Mouse (Mus musculus) MN1 (cell line): ENCODE results near the gene Plppr5.

Experiments used
- DNase-seq: peaks from one replicate; pipeline ENCODE4 v3.0.0-alpha.2; 2016; ENCODE audit warnings: low spot score

The Plppr5 gene

DNA sequence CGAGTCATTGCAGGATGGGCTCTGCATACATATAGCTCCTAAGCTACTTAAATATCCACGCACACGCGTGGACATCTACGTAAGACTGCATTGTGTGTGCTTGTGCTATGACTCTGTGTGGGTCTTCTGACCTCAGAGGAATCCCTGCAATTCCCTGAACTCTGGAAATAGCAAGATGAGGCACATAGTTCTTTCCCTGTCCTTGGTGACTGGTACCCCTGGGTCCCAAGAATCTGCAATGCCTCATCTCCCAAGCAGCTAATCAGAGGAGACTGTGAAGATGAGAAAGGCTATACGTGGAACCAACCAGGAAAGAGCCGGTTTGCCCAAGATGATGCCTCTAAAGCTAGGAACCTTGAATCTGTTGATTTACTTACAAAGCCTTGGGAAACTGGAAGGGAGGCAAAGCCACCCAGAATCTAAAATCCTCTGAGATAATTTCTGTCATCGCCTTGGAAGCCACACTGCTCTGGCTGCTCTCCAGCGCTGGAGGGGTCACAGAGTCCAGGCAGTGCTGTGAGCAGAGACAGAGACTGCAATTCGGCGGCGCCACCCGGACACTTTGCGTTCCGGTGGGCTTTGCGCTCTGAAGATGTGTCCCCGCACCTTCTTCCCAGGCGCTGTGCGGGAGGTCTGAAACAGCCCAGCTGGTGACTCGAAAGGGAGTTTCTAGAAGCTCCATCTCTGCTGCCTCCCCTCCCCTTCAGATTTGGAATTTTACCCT lies at the start of gene Plppr5:
Plppr5 (plus strand) TSS at position 308 of the 724 bp plus-strand sequence.
- DNase-seq, result peak; percentile 35

DNA sequence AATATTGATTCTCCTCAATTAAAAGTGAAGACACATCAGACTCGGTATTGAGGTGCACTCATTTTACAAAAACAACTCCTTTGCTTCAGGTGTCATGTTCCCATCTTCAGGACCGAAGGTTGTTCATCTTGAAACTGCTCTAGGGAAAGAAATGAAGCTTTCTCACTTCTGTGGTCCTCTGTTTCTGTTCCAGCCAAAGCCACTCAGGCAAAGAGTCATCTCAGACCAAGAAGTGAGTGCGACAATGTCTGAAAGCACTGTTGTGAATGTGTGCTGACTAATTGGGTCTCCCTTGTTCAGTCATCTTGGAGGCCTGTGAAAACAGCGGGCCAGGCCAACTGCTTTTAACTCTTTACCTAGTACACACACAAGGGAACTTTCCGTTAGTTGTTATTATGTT lies 24.7 kb upstream of the Plppr5 start:
- DNase-seq, result no peak

DNA sequence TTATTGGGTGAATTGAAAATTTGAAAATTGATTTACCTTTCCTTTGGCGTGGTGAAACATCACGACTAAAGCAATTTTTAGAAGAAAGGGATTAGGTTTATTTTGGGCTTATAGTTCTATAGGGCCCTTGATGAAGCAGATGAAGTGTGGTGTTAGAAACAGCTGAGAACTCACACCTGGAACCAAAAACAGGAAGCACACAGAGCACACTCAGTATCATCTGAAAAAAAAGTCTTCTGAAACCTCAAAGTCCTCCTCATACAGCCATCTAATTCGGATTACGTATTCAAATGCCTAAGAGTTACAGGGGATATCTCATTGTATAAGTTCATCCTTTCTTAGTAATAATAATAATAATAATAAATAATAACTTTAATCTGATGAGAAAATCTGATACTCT lies 24.1 kb upstream of the Plppr5 start:
- DNase-seq, result no peak

DNA sequence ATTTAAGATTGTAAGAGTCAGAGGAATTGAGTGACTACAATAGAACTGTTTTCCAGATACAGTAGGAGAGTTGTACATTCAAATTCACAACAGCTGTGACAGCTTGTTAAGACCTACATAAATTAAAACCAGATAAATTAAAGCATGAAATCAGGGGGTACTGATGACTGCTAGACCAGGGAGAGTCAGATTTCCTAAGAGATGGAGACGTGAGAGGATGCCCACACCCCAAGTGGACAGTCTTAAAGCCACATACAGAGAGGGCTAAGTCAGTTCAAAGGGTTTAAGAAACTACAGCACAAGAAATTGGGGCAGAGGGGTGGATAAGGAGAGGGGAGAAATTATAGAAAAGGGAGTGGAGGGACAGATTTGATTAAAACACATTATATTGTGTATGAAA lies 17.7 kb upstream of the Plppr5 start:
- no peak for DNase-seq

DNA sequence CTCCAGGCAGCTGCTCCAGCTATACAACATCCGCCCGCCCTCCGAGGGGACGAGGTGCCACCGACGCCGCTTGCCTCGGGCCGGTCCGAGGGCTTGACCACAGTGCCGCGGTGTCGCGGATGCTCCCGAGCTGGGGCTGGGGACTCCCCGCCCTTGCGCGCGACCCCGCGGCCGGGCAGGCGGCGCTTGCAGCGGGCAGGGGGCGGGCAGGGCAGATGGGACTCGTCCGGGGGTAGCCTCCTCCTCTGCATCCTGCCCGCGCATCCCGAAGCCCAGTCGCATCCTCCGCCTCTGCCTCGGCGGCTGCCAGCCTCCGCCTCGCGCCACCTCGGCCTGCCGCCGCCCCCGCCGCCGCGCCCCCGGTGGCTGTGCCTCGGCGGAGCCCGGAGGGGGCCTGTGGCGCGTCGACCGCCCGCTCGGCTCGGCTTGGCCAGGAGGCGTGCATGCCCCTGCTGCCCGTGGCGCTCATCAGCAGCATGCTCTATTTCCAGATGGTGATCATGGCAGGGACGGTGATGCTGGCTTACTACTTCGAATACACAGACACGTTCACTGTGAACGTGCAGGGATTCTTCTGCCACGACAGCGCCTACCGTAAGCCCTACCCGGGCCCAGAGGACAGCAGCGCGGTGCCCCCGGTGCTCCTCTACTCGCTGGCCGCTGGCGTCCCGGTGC lies 754 bp downstream of the Plppr5 start:
- peak; percentile 53 for DNase-seq

DNA sequence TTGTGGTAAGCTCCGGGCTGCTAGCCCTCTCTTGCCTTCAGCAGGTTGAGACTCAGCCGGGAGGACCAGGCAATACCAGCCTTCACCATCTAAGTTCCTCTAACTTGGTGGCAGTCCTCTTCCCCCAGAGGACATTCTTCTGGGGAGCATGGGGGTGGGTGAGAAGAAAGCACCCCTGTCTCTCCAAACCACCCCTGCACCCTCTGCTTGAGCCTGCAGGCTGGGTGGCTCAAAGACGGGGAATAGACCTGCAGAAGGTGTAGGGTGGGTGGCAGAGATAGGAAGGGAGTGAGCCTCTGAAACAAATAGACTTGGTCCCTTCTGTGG lies 1.3 kb downstream of the Plppr5 start:
- no peak for DNase-seq

DNA sequence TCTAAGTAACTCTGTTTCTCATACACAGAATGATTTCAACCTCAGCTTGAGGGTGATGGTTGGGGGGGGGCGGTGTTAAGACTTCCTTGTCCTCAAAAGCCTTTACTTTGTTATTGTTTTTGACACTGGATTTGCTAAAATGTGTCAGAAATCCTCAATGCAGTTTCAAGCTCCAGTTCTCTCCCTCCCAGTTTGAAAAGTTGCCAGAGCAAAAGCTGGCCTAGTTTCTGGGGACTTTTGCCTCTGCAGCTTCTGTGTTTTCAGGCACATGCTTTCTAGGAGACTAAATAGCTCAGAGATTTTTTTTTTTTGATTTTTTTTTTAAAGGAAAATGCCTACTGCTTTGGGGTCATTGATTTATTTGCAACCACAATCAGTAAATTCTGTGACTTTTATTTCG lies 2.7 kb downstream of the Plppr5 start:
- no peak for DNase-seq

DNA sequence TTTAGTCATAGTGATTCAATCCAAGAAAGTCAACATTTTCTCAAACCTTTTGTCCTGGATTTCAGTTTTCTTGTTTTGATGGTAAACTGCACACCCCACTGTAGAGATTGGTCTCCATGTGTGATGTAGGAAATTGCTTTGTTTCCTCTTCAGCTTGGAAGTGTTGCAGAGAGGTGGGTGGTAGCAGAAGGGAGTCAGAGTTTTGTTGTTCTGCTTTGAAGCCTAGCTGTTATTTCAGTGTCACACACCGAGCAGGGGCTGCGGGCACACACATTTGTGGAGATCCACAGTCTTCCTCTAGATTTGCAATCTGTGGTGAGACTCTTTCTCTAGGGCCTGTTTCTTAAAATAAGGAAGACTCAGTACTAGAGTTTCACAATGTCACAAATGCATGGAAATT lies 8.0 kb downstream of the Plppr5 start:
- no peak for DNase-seq

DNA sequence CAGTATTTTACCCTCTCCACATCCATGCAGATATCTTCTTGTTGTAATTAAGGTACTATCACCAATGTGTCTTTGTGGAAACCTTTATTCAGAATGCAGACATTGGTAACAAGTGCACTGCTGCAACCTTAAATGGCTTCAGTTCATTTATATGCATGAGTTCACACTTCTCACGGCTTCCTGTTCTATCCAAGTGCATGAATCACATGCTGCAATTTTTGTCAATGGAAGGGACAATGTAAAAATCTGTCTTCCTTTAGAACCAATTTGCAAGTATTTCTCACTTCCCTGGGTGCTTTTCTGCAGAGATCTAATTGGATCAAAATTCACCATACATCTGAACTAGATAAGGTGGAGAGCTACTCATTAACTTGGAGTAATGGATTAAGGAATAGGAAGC lies 27.8 kb downstream of the Plppr5 start:
- DNase-seq, result no peak

DNA sequence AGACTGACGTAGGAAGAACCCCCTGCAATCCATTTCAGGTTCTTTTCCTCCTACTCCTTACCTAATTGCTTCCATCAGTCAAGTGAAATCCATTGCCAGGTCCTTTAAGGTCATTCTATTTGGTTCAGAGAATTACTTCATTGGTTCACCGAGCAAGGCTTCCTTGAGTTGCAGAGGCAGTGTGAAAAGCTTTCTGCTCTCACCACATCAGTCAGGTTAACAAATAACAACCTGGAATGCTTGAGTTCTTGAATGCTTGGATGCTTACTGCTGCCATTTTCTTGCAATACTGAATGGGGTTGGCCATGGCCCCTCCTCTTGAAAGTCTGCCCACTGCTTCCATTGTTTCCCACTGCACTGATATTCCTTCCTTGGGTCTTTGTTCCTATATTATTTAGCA lies 28.8 kb downstream of the Plppr5 start:
- DNase-seq, result no peak

DNA sequence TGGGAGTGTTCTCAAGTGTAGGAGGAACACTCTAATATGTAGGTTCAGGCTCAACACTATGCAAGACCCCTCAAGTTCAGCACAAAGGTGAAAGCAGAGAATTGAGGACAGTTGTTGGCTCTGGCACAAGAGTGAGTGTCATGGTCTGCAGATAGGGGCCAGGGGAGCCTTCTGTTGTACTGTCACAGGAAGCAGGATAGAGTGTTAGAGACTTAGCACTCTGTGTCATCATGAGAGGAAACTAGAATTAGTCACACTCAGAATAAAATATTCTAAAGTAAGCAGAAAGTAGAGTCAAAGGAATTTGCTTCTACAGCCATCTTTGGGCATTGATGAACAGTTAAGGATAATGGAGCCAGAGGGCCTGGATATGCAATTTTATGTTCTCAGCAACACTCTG lies 31.7 kb downstream of the Plppr5 start:
- DNase-seq, result no peak

DNA sequence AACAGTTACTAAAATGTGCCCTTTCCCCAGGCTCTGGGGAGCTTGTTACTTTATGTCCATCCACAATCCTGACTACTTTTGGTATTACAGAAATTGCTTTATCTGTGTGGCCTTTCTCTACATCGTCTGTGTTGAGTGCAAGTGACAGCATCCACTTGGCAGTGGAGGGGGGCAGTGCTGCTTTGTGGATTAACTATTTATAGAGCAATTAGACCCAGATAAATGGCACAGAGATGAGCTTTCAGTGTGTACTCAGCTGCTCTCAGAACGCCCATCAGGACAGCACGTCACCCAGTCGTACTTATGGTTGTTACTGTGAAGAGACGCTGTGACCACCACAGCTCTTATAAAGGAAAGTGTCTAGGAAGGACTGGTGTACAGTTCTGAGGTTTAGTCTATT lies 36.8 kb downstream of the Plppr5 start:
- no peak for DNase-seq

DNA sequence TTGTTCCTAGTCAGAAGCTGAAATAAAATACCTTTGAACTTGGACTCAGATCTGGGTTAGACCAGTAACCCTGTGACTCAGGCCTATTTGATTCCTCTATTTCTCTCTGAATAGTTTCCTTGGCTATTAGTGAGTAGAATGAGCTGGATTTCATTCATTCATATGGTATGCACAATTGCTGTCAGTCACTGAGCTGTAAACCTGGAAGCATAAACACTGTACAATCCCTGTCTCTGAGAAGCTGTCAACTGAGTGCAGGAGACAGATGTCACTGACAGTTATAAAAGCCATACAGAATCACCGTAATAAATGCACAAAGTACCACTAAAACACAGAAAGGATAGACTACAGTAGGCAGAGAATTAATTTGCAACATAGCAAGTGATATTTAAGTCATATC lies 40.2 kb downstream of the Plppr5 start:
- DNase-seq, result no peak

DNA sequence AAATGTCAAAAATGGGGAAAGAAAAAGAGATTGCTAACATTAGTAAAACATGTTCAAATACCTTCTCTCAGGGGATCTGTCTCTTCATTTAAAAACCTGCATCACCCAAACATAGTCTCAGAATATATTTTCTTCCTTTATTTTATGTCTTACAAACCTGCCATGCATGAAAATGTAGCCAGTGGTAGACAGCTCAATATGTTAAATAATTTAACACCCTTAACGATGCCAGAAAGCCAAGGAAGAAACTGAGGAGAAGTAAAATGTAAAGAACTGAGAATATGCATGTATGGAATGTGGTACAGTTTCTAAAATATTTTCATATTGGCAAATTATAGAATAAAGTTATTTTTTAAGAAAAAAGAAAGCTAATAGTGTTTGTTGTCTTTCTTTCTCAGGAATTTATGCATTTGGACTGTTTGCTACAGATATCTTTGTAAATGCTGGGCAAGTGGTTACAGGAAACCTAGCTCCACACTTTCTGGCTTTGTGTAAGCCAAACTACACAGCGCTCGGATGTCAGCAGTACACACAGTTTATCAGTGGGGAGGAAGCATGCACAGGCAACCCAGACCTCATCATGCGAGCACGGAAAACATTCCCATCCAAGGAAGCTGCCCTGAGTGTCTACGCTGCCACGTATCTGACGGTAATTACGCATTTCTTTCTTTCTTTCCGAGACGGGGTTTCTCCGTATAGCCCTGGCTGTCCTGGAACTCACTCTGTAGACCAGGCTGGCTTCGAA lies 50.8 kb downstream of the Plppr5 start:
- no peak for DNase-seq

DNA sequence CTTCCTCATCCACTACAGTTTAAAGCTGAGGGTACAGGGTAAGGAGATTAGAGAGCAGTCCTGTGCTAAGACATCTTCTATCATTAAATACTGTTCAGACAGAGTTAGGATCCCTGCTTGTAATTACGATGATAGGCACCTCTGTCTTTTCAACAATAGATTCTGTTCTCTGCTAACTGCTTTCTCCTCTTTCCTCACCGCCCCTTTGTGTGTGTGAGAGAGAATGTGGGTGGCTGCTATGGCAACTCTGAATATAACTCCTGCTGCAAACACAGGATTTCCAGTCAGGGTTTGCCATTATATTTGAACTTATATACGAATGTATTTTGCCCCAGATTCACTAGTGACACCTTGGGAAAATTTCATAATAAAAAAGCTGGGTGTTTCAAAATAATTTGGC lies 54.2 kb downstream of the Plppr5 start:
- DNase-seq, result no peak

DNA sequence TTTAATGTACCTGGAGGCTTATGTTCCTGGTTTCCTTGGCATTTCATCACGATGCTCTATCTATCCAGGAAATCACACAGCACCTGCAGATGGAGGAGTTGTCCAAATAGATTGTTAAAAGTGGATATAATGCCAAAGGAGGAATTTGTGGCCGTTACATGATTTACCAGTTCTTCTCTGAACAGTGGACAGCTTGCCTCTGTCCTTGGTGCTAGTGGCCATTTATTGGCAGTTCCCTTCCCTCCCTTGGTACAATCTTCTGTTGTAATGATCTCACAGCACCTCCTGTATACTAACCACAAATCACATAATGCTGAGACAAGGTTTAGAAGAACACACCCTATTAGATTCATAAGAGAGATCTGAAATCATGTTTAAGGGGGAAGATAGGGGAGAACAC lies 55.7 kb downstream of the Plppr5 start:
- DNase-seq, result no peak

DNA sequence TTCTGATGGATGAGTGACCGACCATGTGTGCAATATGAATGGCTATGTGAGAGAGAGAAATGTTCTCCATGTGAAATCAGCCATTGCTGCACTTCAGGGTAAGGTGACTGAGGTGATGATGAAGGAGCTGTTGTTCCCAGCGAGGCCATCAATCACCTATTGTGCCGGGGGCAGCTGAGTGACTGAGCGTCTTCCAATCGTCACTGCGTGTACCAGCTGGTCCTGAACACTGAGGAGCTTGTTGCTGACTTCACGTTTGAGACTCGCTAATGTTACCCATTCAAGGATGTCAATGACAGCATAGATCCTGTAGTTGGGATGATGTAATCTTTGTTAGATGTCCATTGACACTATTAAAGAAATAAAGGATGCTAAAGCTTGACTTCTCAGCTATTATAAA lies 74.0 kb downstream of the Plppr5 start:
- no peak for DNase-seq

DNA sequence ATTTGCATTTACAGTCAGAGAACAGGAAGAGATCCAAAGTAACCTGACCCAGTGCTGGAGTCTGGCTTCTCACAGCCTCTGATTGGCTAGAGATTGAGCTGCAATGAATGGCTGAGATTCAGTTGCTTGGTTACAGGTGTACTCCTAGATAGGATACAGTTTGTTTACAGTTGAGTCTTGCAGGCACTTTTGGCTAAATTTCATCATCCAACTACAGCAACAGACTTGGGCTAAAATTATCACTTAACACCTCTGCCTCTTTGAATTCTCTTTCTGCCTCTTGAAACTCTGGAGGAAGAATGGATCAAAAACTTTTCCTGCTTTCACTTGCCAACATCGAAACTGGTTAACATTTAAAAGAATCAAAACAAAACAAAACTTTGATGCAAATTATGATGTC lies 89.7 kb downstream of the Plppr5 start:
- peak; percentile 24 for DNase-seq

DNA sequence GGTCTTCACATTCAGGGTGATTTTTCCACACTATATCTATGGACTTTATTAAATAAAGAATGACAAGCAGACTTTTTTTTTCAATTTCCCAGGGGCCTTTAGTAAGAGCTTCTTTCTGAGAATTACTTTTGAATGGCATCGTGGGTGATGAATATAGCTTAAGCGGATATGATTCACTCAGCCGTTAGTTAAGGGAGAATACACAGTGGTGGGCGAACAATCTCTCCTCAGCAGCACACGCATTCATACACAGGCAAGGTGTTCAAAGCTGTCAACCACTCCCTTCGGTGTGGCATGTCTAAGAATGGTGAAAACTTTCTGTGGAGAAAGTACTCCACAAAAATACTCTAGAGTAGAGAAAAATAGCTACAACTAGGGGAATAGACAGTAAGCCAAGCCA lies 104.6 kb downstream of the Plppr5 start:
- DNase-seq, result no peak

DNA sequence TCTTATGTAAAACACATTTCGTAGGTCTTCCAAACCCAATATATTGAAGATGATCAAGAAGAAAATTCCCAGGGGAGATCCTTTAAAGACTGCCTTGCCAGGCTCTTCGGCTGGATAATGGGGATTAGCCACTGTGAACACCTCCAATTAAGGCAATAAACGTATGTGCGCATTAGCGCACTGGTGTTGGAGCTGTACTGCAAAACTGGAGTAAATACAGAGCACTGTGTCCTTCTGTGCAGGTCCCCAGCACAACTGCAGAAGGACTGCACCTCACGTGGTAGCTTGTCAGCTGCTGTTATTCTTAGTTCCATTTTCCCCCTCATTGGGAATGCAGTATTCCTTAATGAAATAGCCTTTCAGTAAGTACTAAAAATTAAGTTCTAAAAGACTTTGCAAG lies 110.0 kb downstream of the Plppr5 start:
- DNase-seq, result no peak

DNA sequence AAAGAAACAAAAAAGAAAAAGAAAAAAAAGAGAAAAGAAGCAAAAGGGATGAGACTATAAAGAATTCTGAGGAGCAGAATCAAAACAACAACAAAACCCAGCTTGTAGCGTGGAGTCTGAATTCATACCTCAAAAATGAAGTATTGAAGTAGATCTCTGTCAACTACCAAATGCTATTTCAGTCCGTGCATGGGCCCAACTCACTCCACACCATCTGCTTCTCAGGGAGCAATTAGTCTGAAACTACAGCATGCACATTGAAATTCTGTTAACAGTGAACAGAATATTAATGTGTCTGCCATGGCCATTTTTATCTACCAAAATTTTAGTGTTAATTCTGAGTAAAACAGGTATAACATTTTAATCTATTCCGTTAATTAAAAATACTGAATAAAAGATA lies 111.4 kb downstream of the Plppr5 start:
- DNase-seq, result no peak

DNA sequence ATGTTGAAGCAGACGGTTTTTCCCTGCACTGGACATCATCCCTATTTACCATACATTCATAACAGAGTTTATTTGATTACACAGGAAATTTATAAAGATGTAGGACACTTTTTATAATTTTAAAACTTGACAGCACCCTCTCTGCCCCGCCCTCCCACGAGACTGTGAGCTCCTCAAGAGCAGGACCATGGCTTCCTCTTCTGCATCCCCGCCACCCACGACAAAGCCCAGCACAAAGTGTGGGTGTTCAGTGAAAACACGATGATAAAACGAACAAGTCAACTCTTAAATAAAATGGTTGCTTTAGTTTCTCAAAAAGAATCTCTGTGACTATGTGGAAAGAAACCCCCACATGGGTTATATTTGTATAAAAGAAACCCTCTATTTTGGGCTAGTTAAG lies 112.0 kb downstream of the Plppr5 start:
- no peak for DNase-seq

DNA sequence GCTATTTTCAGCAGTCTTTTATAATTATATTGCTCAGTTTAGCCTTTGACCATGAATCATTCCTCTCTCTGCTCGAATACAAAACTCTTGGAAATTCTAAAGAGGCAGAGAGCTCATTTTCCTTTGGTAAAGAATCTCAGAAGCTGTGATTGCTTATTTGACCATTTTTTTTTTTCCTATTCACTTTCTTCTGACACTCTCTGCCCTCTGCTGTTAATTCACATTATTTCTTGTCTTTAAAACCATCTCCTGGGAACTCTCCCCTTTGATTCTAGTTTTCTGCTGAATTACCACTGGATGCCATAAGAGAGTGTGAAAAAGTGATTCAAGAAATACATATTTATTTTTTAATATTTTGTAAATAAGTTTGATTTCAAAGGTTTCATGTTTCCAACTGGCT lies 120.1 kb downstream of the Plppr5 start:
- no peak for DNase-seq

DNA sequence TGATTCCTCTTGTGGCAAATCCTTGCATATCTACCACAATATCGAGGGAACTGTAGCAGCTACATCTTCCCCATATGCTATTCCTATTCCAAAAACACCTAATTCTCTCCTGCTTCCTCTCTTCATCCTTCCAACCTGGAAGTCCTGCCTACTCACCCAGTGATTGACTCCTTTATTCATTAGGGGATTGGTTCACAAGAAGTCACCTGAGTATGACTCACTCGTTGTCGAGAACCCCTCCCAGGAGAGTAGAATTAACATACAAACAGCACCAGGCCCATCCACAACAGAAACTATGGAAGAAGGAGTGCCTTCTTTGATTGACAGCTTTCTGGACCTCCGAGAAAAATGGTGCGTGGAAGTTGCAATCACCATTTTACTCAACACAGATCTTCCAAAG lies 121.7 kb downstream of the Plppr5 start:
- DNase-seq, result no peak
